Mouse (Mus musculus) layer of hippocampus, postnatal 10 days (tissue): ENCODE results near the gene Hdhd3. TPM values are rescaled to one million over a fixed set of nuclear protein-coding genes. Genes with fewer than 3 reads are reported as not detected.
A peak's percentile ranks its signal among the peaks of the same experiment; 100 is the strongest.
"Not testable (repeated sequence)": the region's sequence is repeated elsewhere in the genome, so short reads cannot be mapped to it uniquely, and the experiment has no call there.

Experiments
- DNase-seq, 2 experiments: peaks; one replicate each; pipeline ENCODE4 v3.0.0; 2021; ENCODE audit warnings: low spot score in 2 of 2
- total RNA-seq, 2 experiments: library from RNA; stranded (reverse); gene quantifications; 2 replicates each; pipeline ENCODE4 v1.2.3; 2021

The Hdhd3 gene
- total RNA-seq, 2 experiments from 2014 or later: 7.1 to 9.4 TPM

DNA sequence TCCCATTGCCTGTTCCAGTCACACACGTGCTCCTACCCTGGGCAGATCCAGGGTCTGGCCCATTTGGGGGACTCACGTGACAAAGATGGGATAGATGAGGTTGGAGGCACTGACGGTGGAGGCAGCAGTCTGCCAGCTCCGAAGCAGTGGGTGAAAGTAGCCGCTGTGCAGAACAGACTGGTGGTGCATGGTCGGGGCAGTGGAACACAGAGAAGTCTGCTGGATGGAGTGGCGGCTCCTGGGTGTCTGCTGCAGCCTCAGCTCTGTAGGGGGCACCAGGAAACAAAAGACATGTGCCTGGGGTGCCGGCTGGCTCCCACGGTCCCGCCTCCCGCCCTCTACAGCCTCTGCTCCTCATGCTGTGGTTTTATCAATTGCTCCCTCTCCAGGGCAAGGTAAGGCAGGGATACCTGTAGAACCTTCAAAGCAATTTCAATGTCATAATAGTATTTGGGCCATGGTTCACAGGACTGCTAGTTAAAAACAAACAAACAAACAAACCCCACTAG, 10.8 kb upstream of the Hdhd3 start:
- no peak for DNase-seq

DNA sequence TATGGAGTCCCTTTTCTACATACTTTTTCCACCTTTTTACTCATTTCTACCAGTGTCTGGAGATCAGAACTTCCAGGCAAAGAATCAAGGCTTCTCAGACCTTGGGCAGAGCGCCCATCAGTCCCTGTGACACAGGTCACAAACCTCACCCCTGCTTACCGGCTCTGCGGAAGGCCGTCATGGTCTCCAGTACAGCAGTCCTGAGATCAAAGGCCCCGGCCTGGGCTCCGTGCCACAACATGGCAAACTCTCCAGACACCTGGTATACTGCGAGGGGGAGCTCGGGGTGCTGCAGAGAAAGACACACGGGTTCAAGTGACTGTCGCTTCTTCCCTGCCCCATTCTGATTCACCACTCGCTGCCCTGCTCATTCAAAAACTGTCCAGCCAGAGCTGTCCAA, 6.7 kb upstream of the Hdhd3 start:
- no peak for DNase-seq

DNA sequence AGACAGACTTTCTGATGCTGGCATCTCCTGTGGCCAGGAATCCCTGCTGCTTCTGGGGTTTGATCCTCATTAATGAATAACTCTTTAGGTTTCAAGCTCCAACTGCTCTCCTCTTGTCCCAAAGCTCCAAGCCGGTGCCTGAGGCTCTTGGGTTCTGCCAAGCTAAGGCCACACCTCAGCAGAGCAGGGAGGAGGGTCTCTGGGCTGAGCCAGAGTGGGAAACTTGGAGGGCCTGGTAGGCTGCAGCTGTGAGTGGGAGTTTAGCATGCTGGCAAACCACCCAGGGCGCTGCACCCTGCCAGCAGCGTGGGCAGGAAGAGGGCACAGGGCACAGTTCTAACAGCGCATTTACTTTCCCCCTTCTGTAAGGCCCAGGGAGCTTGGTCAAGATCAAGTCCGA, 5.6 kb upstream of the Hdhd3 start:
- DNase-seq: peak; percentile 34 to 42

DNA sequence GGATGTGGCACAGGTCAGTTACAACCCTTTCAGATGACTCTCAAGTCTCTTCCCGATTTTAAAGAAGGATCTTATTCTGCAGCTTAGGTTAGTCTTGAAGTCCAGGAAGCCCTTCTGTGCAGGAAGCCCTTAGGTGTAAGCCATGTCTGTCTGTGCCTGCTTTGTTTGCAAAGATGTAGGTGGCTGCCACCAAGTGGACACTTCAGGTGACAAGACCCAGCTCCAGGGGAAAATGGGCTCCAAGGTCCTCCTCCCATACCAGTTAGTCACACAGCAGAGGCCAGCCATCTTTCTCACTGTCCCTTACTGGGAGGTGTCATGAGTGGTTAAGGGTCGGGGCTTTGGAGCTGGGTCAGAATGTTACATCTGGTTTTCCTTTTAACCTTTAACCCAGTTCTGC, 3.5 kb upstream of the Hdhd3 start:
- no peak for DNase-seq

DNA sequence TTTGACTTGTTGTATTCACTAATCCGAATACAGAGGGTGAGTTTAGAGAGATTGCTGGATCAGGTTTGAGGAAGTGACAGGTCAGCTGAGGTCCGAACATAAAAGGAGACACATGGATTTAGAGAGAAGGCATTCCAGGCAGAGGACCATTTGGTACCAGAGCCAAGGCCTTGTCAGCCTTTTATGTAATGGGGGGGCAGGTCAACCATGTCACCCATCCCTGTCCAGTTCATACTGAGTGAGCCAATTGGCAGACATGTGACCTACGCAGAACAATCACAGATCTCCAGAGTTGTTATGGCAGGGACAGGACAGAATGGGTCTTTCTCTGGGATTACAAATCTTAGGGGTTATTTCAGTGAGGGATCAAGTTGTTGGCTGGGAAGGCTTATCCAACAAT, 2.7 kb upstream of the Hdhd3 start:
- no peak for DNase-seq

DNA sequence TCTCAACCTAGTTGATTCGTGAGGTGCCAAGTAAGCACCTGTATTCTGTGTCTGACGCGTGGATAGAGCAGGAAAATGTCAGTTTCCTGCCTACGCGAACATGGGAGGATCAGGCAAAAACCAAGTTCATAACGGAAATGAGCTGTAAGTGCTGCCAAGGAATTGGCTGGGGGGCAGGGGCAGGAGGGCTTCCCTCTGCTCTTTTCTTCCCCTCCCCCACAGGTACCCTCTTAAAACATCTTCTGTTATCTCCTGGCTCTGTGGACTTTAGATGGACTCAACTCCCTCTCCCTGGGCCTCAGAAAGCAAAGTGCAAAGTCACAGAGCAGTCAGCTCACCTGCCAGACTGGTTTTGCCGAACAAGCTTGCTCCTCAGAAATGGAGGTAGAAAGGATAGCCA, 298 bp downstream of the Hdhd3 start:
- DNase-seq: no peak

DNA sequence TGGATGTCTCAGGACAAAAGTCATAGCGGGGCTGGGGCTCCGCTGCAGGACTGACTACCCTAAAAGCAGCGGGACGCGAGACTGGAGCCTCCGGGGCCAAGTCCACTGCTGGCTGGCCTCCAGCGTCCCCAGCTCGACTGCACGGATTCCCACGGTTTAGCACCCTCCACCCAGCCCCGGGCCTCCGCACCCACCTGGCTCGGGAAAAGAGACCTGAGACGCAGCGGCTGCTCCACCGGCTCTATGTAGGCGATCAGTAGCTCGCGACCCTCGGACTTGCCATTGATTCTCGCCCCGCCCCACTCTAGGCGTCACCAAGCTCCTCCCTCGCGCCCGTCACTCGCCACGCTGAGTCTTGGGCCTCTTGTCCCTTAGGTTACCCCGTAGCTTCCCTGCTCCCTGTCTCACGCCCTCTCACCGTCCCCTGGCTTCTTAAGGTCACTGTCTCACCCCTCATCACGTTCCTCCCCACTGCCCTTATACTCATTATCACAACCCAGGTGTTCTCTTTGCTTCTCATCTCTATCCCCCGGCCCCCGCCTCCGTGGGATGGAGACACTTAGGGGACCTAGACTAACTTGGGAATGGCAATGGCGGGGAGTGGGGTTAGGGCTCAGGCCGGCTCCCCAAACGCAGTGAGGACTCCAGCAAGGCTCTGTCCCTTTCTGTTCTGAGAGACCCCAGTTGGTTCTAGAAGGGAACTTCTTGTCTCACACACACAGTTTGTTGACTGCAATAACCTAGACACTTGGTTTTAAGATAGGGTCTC, 1.1 kb downstream of the Hdhd3 start:
- DNase-seq: peak; percentile 86 to 90

DNA sequence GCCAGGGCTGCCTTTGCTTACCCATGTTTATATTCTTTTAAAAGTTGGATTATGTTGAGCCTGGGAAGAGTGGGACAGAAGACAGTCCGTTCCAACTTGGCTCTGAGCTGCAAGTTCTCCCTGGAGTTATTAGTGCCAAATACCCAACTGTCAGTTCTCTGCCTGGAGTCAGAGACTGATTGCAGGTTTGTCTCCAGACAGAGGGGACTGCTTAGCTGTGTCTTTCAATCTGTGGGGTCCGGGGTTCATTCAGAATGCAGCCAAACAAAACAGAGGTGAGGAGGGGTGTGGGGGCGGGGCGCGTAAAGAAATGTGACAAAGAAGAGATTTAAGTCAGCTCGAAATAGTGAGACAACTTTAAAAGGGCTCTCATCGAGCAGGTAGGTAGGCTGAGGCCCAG, 1.7 kb downstream of the Hdhd3 start:
- DNase-seq: no peak

DNA sequence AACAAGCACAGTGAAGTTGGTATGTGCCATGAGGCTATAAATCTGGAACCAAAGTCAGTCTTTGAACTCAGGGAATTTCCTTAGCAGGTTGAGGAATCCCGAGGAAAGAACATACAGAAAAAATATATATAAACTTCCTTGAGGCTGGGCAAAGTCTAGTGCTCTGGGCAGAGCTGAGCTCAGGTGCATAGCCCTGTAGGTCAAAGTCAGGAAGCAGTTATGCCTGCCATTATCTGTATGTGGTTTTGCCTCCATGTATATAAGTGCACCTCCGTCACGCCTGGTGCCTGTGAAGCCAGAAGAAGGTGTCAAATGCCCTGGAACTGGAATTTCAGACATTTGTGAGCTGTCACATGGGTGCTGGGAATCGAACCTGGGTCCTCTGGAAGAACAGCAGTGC, 2.5 kb downstream of the Hdhd3 start:
- DNase-seq: no peak

DNA sequence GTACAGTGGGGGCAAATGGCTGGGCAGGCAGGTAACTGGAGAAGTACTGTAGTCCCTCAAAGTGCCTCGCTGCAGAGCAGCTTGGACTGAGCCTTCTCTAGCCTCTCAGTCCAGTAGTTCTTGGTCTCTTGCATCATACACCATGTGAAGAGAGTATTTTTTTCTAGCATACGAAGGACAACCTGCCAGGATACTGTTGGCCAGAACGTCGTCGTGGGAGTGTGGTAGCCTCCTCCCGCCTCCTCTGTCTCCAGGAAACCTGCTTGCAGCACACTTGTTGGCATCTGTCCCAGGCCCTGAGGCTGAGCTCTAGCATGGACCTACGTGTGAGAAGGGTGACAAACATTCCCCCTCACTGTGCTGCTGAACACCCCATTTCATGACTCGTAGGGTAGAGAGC, 6.5 kb downstream of the Hdhd3 start:
- DNase-seq: peak; percentile 51 to 58

DNA sequence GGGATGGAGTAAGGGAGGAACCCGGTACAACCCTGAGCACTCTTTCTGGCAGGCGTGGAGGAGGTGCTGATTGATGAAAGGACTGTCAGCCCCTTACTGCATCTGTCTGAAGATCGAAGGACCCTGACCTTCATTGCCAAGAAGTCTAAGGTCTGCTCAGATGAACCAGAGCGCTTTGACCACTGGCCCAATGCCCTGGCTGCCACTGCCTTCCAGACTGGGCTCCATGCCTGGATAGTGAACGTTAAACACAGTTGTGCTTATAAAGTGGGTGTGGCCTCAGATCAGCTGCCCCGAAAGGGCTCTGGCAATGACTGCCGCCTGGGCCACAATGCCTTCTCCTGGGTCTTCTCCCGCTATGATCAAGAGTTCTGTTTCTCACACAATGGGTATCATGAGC, 7.3 kb downstream of the Hdhd3 start:
- DNase-seq: peak in 1 of 2 experiments; percentile 39

DNA sequence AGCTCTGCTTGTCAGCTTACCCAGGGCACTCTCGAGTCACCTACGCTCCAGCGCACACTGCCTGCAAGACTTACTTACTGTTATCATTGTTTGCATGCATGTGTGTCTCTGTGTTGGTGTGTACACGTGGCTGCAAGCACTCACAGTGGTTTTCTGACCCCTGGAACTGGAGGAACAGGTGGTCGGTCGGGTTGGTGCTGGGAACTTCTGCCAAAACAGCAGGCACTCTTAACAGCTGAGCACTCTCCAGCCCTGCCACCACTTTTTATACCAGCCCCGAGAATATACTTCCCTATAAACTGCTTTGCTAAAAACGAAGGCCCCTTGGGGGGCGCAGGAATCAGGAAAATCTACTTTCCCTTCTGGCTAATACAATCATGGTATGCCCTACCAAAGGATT, 9.0 kb downstream of the Hdhd3 start:
- no peak for DNase-seq

DNA sequence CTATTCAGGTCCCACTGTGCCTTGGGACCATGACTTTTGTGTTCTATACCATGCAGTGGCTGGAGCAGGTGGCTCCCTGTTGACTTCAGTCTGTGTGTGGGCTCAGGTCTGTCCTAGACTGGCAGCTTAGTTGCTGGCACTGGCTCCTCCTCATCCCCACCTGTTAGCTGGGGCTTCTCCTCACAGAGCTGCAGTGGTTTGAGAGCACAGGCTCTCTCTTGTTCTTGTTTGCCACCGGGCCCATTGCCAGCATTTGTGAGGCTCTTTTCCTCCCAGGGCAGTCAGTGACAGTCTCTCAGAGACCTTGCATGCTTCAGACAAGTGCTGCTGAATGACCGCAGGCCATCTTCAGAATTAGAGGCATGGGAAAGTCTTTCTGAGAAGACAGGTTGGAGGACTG, 10.6 kb downstream of the Hdhd3 start:
- peak; percentile 37 to 45 for DNase-seq

DNA sequence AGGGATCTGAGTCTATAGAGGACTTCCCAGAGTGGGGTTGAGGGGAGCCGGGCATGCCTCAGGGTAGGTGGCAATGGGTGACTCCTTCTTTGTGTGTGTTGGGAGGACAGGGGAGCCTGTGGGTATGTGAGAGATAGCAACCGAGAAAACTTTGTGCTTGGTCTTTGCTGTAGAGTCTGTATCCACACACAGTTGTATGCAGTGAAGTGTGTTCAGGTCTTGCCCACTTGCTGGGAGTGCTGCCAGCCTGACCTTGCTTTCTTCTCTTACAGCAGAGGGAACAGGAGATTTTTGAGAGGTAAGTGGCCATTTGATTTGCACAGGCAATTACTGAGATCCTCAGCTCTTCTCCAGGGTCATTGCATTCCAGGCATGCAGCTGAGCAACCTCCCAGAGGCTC, 15.4 kb downstream of the Hdhd3 start:
- DNase-seq: no peak

DNA sequence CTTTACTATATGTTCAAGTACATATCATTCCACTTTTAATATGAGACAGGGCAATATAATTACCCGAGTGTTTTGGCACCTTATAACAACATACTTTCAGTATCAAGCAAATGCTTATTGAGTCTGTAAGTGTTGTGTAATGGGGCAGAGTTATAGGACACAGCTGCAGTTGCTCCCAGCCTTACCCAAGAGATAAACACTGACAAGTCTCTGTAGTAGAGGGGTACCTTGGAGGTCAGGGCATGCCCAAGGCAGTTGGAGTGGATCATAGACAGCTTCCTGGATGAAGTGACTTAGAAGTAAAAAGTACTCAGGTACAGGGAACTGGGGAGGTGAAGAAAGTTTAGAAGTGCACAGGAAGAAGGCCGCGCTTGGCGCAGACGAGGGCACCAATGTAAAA, 16.1 kb downstream of the Hdhd3 start:
- no peak for DNase-seq

DNA sequence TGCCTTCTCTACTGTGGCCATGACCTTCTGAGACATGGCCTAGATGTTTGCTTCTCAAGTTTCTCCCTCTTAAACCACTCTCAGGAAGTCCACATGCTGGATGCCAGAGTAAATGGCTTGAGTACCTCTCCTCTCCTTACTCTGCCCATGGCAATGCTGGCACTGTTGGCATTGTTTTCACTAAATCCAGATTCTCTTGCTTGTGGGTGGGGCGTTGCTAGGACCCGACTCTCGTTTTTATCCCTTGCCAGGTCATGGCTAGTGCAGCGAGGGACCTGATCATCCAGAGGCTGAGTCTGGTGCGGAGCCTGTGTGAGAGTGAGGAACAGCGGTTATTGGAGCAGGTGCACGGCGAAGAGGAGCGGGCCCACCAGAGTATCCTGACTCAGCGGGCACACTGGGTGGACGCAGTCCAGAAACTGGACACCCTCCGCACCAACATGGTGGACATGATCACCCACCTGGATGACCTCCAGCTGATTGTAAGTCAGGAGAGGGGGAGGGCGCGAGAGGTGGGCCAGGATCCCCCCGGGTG, 17.0 kb downstream of the Hdhd3 start:
- DNase-seq: no peak

DNA sequence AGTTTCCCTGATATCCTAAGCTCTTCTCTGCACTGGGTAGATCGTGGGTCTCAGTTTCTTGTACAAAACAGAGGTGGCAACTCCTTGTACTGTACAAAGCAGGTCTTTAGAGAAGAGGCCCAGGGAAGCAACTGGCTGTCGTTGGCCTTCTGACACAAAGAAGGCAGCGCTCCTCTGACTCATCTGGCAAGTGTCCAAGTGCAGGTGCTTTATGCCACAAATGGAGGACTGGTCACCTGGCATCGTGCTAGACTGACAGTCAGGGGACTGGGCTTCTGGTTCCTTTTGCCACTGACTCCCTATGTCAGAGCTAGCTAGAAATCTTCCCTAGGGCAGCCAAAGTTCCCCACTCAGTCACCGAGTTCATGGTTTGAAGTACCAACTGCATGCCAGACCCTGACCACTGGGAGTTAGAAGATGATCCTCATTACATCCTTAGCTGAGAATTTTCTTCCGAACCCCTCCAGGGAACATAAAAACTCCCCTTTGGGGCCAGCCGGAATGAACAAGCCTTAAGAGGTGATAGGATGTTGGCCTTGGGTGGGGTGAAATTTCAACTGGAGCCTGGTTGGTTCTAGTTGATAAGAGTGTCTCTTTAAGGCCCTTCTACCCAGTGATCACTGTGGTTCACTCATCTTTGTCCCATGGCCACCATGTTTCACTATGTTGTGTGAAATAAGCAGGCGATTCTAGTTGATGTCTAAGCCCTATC, 17.7 kb downstream of the Hdhd3 start:
- DNase-seq: no peak

DNA sequence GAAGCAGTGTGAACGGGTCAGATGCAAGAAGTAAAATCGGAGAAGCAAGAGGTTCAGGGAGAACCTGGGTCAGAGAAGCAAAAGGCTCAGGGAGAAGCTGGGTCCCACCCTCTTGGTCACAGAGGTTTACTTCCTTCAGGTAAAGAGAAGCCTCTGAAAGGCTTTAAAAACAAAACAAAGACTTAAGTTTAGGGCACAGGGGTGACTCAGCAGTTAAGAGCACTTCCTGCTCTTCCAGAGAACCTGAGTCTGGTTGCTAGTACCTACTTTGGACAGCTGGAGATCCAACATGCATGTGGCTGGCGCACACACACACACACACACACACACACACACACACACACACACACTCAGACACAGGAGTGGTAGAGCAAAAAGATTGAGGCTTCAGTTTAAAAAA, 18.3 kb downstream of the Hdhd3 start:
- no peak for DNase-seq

DNA sequence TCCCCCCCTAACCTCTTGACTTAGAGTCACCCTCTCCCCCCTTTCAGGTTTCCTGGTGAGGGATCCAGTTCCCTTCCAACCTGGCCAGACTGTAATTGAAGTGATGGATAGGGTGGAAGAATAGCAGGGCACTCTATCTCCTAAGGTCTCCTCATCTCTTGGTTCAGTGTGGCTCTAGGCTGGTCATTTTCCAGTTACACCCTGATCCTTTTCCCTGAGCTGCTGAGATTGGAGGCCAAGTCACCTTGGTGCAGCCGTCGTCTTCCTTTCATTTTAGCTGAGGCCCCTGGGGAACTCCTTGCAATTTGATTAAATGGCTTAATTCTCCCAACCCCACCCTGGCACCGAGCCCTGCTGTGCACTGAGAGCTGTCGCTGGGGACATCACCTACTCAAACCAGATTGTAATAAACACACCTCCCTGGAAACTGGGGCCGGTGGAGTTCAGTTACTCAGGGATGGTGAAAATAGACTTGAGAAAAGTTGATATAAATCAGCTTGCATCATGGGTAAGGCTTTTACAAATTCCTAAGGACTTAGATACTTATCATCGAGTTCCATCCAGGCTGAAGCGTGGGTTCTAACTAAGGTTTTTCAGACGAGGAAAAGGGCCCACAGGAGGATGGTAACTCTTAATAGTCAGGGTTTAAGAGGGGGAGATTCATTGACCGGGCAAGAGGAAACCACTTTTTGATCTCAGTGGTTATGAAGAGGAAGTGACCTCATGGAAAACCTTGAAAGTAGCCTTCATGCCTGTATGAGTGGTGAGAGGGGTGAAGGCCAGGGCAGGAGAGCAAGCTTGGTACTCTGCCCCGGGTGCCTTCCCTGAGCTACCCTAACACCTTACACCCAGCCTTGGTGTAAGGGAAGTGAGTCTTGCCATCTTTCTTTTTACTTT, 22.3 kb downstream of the Hdhd3 start:
- no peak for DNase-seq

DNA sequence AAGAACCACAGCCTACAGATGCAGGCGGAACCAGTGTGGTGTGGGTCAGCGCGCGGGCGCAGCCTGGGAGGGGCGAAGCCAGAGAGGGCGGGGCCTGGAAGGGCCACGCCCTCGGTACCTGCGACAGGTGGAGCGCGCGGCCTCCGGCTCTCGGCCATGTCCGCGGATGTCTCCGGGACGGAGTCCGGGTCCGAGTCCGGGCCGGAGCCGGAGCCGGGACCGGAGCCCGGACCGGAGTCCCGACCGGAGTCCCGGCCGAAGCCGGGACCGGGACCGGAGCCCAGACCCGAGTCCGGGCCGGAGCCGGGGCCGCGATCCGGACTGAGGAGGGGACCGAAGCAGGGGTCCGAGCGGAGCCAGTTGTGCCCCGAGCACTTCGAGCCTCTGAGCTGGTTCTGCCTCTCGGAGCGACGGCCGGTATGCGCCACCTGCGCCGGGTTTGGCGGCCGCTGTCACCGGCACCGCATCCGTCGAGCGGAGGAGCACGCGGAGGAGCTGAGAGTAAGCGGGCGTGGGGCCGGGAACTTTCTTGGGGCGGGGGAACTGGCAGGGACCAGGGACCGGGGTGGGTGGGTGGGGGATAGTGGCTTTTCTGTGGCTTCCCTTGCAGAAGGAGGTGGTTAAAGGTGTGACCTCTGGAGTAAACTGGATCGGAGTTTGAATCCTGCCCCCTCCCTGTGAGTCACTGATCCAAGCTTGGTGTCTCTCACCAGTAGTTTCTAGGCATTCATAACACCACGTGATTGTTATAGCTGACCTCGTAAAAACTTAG, 23.1 kb downstream of the Hdhd3 start, which contains the start of gene Bspry:
Bspry (plus strand) TSS at position 117 of the 772 bp plus-strand sequence.
- DNase-seq: no peak

DNA sequence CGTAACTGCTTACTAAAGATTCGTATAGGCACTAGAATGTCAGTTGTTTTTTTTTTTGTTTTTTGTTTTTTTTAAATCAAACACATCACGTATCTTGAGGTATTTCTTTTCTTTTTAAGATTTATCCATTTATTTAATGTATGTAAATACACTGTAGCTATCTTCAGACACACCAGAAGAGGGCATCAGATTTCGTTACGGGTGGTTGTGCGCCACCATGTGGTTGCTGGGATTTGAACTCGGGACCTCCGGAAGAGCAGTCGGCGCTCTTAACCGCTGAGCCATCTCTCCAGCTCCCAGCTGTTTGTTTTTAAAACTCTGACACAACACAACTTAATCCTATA, 23.7 kb downstream of the Hdhd3 start:
- DNase-seq: not testable (repeated sequence)
